Mouse (Mus musculus) ES-E14 (cell line): ENCODE results near the gene Rbm12.

Source experiments
- HCFC1 ChIP-seq: IDR thresholded peaks from 2 replicates; pipeline ENCODE4 v1.6.1; 2012; ENCODE audit warnings: low read length, inconsistent platforms, borderline replicate concordance; ENCODE audit not compliant: insufficient read depth
- MAFK ChIP-seq: IDR thresholded peaks from 2 replicates; pipeline ENCODE4 v1.6.1; 2014; ENCODE audit warnings: mild to moderate bottlenecking, low read depth, low read length, inconsistent platforms; ENCODE audit not compliant: insufficient read depth
- ZC3H11A ChIP-seq: IDR thresholded peaks from 2 replicates; pipeline ENCODE4 v1.6.1; 2012; ENCODE audit warnings: low read depth, mild to moderate bottlenecking, inconsistent platforms, low read length, borderline replicate concordance

- no peak for TF ChIP-seq MAFK
- TF ChIP-seq ZC3H11A = no peak
- peak; percentile 16; the same call in 1 of the 2 replicates for TF ChIP-seq HCFC1
Observed at GRCm38 (mm10) chr2:156111358-156112079, at the start of gene Rbm12, which contains the start of gene Cpne1.
